Mouse (Mus musculus) megakaryocyte, embryonic 14.5 days (primary cell): Measurements from ENCODE around the gene Morc3.

ENCODE experiments used
- FLI1 ChIP-seq: IDR thresholded peaks from 2 replicates; pipeline ENCODE4 v1.6.1; 2012; ENCODE audit warnings: low read length, inconsistent platforms, mixed read lengths
- GATA1 ChIP-seq: IDR thresholded peaks from 3 replicates; pipeline ENCODE4 v1.6.1; 2012; ENCODE audit warnings: mixed read lengths, low read length, inconsistent platforms, borderline replicate concordance

DNA sequence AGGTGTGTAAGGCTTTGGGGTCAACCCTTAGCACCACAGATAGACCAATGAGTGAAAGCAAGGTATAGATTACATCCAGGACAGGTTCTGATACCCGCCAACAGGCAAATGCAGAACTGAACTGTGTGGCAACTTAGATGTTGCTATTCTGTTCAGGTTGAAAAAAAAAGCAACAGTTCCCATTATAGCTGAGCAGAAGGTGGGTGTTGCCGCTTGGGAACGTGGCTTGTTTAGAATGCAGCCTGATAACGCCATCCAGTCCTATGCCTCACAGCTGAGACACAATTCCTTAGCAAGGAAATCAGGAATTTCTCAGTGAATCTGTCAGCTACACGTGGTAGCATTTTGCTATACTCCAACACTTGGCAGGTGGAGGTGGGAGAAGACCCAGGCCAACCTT is 61.4 kb downstream of the Morc3 start:
- TF ChIP-seq FLI1 (no peak), GATA1 (no peak)
